Mouse (Mus musculus) forebrain, embryonic 16.5 days (tissue): ENCODE measurements at regions not wholly inside any gene's neighbourhood (a gene's known extent, or its start where the extent isn't known, plus 50 kb on each side); places are given as distances from the start of the nearest gene placed in this dataset.

ENCODE experiments used
- ATAC-seq: fragments of 200-750 bp; cut with Nextera tagmentation; 2 replicates; pipeline ENCODE4 v1.8.0; 2017; ENCODE audit warnings: mild to moderate bottlenecking, moderate library complexity
- H3K27ac ChIP-seq: fragments of 300-500 bp; sonication (generic); 2 replicates; pipeline ENCODE4 v1.5.1; 2014; ENCODE audit warnings: low read length, control low read depth
- H3K27me3 ChIP-seq: fragments of 300-500 bp; sonication (generic); replicated peaks from 2 replicates; pipeline ENCODE4 v1.6.1; 2014; ENCODE audit warnings: low read length; ENCODE audit not compliant: control insufficient read depth, insufficient read depth
- H3K36me3 ChIP-seq: fragments of 300-500 bp; sonication (generic); 2 replicates; pipeline ENCODE4 v1.6.1; 2014; ENCODE audit not compliant: control insufficient read depth, insufficient read depth
- H3K4me1 ChIP-seq: fragments of 300-500 bp; sonication (generic); replicated peaks from 2 replicates; pipeline ENCODE4 v1.6.1; 2014; ENCODE audit warnings: low read length; ENCODE audit not compliant: control insufficient read depth, insufficient read depth
- H3K4me2 ChIP-seq: fragments of 300-500 bp; sonication (generic); 2 replicates; pipeline ENCODE4 v1.6.1; 2014; ENCODE audit warnings: mild to moderate bottlenecking, low read length, control low read depth
- H3K4me3 ChIP-seq: fragments of 300-500 bp; sonication (generic); replicated peaks from 2 replicates; pipeline ENCODE4 v1.5.1; 2014; ENCODE audit warnings: mild to moderate bottlenecking, low read length, control low read depth
- H3K9ac ChIP-seq: fragments of 300-500 bp; sonication (generic); replicated peaks from 2 replicates; pipeline ENCODE4 v1.6.1; 2014; ENCODE audit warnings: low read depth, low read length, control low read depth
- H3K9me3 ChIP-seq: fragments of 300-500 bp; sonication (generic); 2 replicates; pipeline ENCODE4 v1.6.1; 2016; ENCODE audit warnings: low read length; ENCODE audit not compliant: control insufficient read depth
- WGBS: fragments of 180-500 bp; shearing (Covaris S2); extraction: QIAGEN DNeasy Blood & Tissue Kit; methylation state at CpG from one replicate; pipeline ENCODE4 v1.1.7; 2014; 5-methylcytosine and 5-hydroxymethylcytosine counted together

DNA sequence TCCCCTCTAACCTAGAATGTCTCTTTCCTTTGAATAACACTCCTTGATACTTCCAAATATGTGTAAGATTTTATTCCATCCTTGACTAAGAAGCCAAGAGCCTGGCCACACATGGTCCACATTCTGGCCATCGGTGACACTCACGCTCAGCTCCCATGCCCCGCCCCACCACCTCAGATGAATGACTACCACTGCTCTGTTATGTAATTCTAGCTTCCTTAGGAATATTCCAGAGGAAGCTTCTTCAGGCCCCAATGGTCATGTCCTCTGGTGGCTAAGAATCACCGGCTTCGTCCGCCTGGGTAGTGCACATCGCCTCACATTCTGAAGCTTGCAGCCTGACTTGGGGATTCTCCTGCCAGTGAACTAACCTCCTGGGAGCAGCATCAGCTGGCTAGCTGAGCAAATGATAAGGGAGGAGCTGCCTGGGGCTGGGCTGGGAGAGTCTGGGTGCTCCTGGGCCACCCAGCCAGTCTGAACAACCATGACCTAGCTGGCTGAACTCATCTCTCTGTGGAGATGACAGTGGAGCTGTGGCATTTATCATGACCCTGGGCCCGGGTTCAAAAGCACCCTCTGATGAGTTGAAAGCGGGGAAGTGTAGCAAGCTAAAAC is 413.1 kb downstream of the Cbln4 start:
- WGBS: 93% methylated on average over 9 of the region's 9 CpGs
- Histone ChIP-seq H3K9ac (no peak overlapping the region), H3K9me3 (no peaks in the 10 kb centered on the region), H3K27ac (no peak overlapping the region), H3K4me3 (no peak overlapping the region), H3K36me3 (no peaks in the 10 kb centered on the region), H3K4me1 (peaks cover 4% of the 10 kb centered on the region; the same call in 1 of the 2 replicates), H3K4me2 (no peak overlapping the region), H3K27me3 (0 out of 2 replicates have a peak, but pooled peaks cover 5% of the 10 kb centered on the region)
- no peak for ATAC-seq

DNA sequence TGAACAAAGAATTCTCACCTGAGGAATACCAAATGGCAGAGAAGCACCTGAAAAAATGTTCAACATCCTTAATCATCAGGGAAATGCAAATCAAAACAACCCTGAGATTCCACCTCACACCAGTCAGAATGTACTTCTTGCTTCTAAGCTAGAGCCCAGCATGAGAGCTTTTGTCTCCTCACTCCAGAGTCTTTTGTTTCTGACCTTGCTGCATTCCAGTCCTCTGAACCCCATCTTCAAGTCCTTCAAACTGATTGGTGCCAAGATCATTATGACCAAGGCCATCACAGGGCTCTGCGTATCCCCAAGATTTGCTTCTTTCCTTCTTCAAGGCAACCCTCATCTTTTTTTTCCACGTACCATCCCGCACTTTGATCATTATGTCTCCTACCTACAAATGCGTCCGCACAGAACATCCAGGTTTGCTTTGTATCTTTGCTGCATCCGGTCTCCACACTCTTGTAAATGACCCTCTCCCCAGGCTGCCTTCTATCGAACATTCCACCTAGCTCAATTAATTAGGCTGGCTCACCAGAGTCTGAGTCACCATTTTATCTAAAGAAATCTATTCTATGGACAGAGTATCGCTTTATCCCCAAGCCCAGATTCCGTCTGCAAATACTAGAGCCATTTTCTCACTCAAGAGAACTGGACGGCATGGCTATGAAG is 414.9 kb downstream of the Cbln4 start:
- H3K4me1 ChIP-seq: 0 out of 2 replicates have a peak, but pooled peaks cover under 1% of the 10 kb centered on the region
- no peak overlapping the region for H3K27ac ChIP-seq
- H3K9ac ChIP-seq: no peak overlapping the region
- no peak overlapping the region for H3K4me2 ChIP-seq
- ATAC-seq: no peak
- no peak overlapping the region for H3K4me3 ChIP-seq
- H3K9me3 ChIP-seq: no peaks in the 10 kb centered on the region
- H3K36me3 ChIP-seq: no peaks in the 10 kb centered on the region
- 85% methylated on average over 10 of the region's 10 CpGs for WGBS
- 0 out of 2 replicates have a peak, but pooled peaks cover 2% of the 10 kb centered on the region for H3K27me3 ChIP-seq

DNA sequence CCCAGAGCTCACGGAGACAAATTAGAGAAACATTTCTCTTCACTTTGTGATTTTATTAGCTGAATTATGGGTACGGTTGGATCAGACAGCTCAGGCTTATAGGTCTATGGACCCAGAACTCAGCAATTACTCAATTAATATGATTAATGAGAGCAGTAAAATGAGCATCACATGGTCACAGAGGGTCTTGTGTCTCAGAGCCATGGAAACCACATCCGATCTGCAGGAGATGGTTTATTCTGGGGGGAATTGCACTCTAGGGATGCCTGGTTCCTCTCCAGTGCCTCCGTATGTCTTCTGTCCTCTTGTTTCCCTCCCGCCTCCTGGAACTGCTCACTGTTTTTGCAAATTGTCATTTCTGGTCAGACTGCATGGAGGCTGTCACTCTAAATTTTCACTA is 422.6 kb downstream of the Cbln4 start:
- Histone ChIP-seq H3K4me2 (no peak overlapping the region), H3K36me3 (no peaks in the 10 kb centered on the region), H3K27ac (no peak overlapping the region), H3K4me1 (no peaks in the 10 kb centered on the region), H3K4me3 (no peak overlapping the region), H3K9me3 (no peaks in the 10 kb centered on the region), H3K27me3 (no peaks in the 10 kb centered on the region), H3K9ac (no peak overlapping the region)
- WGBS: 75% methylated on average over 5 of the region's 5 CpGs
- ATAC-seq: no peak

DNA sequence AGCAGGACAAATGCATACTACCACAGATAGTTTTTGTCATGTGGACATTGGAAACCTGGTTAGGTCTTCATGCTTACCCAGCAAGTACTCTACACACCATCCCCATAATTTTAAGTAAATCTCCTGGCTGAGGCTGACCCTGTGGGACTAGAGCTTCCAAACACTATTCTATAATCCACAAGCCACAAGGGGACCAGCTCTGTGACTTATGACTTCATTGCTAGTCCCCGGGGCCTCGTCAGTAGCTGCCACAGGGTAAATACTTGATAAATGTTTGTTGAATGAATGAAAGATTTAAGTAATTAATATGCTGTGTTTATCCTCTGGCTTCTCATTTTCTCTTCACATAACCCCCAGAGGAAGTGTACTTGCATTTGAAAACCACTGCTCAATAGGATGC is 423.0 kb downstream of the Cbln4 start:
- H3K36me3 ChIP-seq: no peaks in the 10 kb centered on the region
- WGBS: 65% methylated on average over 2 of the region's 2 CpGs
- no peak overlapping the region for H3K4me2 ChIP-seq
- H3K4me3 ChIP-seq: no peak overlapping the region
- no peaks in the 10 kb centered on the region for H3K4me1 ChIP-seq
- no peak overlapping the region for H3K27ac ChIP-seq
- no peak for ATAC-seq
- no peaks in the 10 kb centered on the region for H3K9me3 ChIP-seq
- H3K9ac ChIP-seq: no peak overlapping the region
- no peaks in the 10 kb centered on the region for H3K27me3 ChIP-seq

DNA sequence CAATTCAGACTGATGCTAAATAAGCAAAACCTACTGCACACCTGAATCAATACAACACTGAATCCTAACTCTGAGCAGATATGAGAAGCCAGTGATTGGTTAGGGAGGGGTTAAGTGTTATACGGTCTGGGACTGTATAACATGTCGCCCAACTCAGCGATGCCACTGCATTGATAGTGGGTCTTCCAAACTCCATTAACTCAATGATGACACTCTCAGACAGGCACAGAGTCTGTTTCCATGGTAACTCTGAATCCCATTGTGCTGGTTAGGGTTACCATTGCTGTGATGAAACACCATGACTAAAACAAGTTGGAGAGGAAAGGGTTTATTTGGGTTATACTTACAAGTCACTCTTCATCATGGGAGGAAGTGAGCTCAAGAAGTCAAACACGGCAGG is 424.5 kb downstream of the Cbln4 start:
- Histone ChIP-seq H3K27me3 (no peaks in the 10 kb centered on the region), H3K36me3 (no peaks in the 10 kb centered on the region), H3K27ac (no peak overlapping the region), H3K4me3 (no peak overlapping the region), H3K4me1 (no peaks in the 10 kb centered on the region), H3K4me2 (no peak overlapping the region), H3K9me3 (no peaks in the 10 kb centered on the region), H3K9ac (no peak overlapping the region)
- ATAC-seq: no peak
- 89% methylated on average over 4 of the region's 4 CpGs for WGBS

DNA sequence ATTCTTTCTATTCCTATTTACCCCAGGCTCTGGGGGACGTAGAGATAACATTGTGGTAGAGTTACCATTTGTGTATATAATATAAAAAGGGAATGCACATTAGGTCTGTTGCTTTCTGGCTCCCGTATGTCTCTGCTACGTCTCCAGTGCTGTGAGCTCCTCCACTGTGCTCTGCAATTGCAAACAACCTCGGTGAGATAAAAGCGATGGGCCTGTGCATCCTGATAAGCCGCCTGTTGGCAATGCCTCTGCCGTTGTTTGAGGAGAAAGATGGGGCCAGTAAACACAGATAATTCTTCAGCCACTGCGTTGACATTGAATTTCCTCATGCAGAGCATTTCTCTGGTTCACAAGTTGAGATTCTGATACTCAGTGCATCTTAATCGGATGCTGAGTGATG is 424.9 kb downstream of the Cbln4 start:
- no peak overlapping the region for H3K4me2 ChIP-seq
- no peaks in the 10 kb centered on the region for H3K9me3 ChIP-seq
- H3K4me1 ChIP-seq: no peaks in the 10 kb centered on the region
- H3K36me3 ChIP-seq: no peaks in the 10 kb centered on the region
- H3K4me3 ChIP-seq: no peak overlapping the region
- no peak overlapping the region for H3K27ac ChIP-seq
- WGBS: 85% methylated on average over 9 of the region's 9 CpGs
- no peak for ATAC-seq
- H3K27me3 ChIP-seq: no peaks in the 10 kb centered on the region
- H3K9ac ChIP-seq: no peak overlapping the region

DNA sequence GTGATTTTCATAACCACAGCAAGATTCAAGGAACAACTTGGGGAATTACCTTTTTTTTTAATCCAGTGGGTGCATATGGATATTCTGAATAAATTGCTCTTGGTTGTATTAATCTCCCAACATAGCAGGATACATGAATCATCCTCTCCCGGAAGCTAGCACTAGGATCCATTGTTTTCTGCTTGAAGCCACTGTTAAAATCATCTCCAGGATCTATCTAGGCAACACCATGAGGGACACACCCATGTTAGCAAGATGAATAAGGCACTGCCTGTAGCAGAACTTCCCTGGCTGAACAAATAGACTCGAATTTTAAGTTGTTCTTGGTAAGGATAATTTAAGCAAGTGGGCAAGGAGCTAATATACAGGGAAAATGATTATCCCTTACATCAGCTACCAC is 427.8 kb downstream of the Cbln4 start:
- no peaks in the 10 kb centered on the region for H3K27me3 ChIP-seq
- H3K36me3 ChIP-seq: no peaks in the 10 kb centered on the region
- 73% methylated on average over 2 of the region's 2 CpGs for WGBS
- H3K4me1 ChIP-seq: no peaks in the 10 kb centered on the region
- no peak overlapping the region for H3K27ac ChIP-seq
- H3K4me2 ChIP-seq: no peak overlapping the region
- H3K4me3 ChIP-seq: no peak overlapping the region
- no peak overlapping the region for H3K9ac ChIP-seq
- ATAC-seq: no peak
- H3K9me3 ChIP-seq: no peaks in the 10 kb centered on the region

DNA sequence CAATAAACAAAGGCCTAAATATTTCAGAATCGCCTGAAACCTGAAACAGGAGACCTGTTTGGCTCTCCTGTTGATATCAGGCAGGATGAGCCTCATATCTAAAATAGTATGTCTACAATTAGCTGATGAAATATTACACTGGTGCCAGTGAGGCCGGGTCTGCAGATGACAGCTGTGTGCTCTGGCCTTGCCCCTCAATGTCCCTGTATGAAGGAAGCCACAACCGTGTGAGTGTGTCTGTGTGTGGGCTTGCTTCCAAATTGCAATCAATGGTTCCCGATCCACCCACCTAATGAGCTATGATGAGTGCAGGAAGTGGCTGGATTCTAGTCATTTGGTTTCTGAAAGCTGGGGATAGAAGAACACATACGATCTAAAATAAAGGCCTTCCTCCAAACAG is 438.2 kb downstream of the Cbln4 start:
- 49% methylated on average over 5 of the region's 5 CpGs for WGBS
- Histone ChIP-seq H3K4me1 (no peaks in the 10 kb centered on the region), H3K9ac (no peak overlapping the region), H3K9me3 (no peaks in the 10 kb centered on the region), H3K4me3 (no peak overlapping the region), H3K36me3 (no peaks in the 10 kb centered on the region), H3K27ac (no peak overlapping the region), H3K4me2 (no peak overlapping the region), H3K27me3 (no peaks in the 10 kb centered on the region)
- no peak for ATAC-seq

DNA sequence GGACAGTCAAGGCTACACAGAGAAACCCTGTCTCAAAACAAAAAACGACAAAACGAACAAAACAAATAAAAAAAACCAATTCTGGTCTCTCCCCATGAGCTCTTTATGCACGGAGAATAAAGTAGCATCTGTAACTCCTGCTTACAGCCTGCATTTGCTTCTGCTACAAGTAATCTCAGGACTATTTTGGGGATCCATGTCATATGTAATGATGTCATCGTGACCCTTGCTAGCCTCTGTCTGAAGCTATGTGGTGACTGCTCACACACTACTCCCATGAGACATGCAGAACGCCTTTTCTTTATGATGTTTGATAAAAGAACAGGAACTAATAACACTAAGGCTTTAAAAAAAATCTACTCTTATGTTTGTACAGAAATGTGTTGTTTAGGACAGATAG is 448.0 kb downstream of the Cbln4 start:
- Histone ChIP-seq H3K4me3 (no peak overlapping the region), H3K36me3 (no peaks in the 10 kb centered on the region), H3K9me3 (no peaks in the 10 kb centered on the region), H3K4me1 (peaks cover 5% of the 10 kb centered on the region), H3K27ac (no peak overlapping the region), H3K9ac (no peak overlapping the region), H3K27me3 (peaks cover 25% of the 10 kb centered on the region), H3K4me2 (no peak overlapping the region)
- 74% methylated on average over 5 of the region's 5 CpGs for WGBS
- no peak for ATAC-seq
